Mouse (Mus musculus): Measurements from ENCODE around the gene Hoxa7.

DNA sequence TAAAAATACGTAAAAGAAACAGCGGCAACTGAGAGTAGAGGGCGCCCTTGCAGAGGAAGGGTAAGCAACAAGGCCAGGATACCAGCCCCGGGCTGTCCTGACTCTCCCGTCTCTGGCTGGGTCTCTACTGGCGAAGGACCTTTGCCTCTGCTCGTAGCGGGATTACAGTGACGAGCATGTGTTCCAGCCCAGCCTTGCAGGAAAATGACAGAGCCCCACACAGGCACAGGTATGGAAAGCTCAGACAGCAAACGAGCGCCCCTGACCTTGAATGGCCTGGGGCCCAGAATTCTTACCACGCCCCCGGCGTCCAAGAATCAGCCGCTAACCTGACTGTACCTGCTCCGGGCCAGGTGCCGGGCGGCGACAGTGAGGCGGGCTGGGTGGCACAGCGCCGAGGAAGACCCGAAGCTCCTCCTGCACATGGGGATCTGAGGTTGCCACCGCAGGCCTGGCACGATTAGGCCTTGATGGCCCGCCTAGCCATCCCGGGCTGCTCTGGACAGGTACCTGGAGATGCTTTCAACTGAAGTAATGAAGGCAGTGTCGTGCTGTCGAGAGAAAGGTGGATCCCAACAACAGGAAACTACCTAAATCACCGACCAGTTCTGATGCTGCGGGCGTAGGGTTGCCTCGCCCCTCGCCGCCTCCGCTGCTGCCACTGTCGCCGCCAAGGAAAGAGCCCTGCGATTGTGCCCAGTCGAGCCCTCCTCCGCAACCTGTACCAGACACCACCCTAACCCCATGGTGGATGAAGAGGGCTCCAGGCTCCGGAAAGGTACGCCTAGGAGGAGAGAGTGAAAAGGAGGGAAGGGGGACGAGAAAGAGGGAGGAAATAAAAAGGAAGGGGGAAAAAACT is 8.1 kb upstream of the Hoxa7 start:
- TF ChIP-seq E2F4 (IDR thresholded peaks at IDR 0.05; ENCODE audit: borderline replicate concordance, low read depth, low read length) = no peak
- TF ChIP-seq ZC3H11A (IDR thresholded peaks at IDR 0.05; ENCODE audit: low read depth, low read length) = no peak
- no peak for TF ChIP-seq POLR2AphosphoS2 (IDR thresholded peaks at IDR 0.05; ENCODE audit: low read length)
- TF ChIP-seq CTCF (IDR thresholded peaks at IDR 0.05 in 2 of 3, conservative IDR thresholded peaks at IDR 0.05 in 1 of 3; ENCODE audit: control insufficient read depth in 1 of 3, insufficient read depth in 1 of 3, low read depth in 2 of 3, low read length in 3 of 3, poor library complexity in 1 of 3, severe bottlenecking in 1 of 3) = no peak
- no peak for TF ChIP-seq USF2 (IDR thresholded peaks at IDR 0.05; ENCODE audit: borderline replicate concordance in 1 of 2, insufficient read depth in 1 of 2, low read depth in 1 of 2, low read length in 2 of 2)
- TF ChIP-seq SIN3A (IDR thresholded peaks at IDR 0.05; ENCODE audit: low read length) = no peak
- no peak for TF ChIP-seq GATA1 (IDR thresholded peaks at IDR 0.05; ENCODE audit: low read depth, low read length)
- no peak for TF ChIP-seq POLR2A (IDR thresholded peaks at IDR 0.05; ENCODE audit: control insufficient read depth in 1 of 2, insufficient read depth in 1 of 2, low read depth in 1 of 2, low read length in 2 of 2, poor library complexity in 1 of 2)
